Mouse (Mus musculus) MEL (cell line): ENCODE results near the gene Ttyh2. TPM values are rescaled to one million over a fixed set of nuclear protein-coding genes. Genes with fewer than 3 reads are reported as not detected.
"Not testable (repeated sequence)": the region's sequence is repeated elsewhere in the genome, so short reads cannot be mapped to it uniquely, and the experiment has no call there.

Experiments
- DNase-seq: peaks from one replicate; pipeline ENCODE4 v3.0.0; 2011; ENCODE audit warnings: low read depth, low spot score
- H3K27ac ChIP-seq: 2 replicates; pipeline ENCODE4 v1.5.1; 2012; ENCODE audit warnings: low read depth, mild to moderate bottlenecking, control low read depth, low read length, moderate library complexity; ENCODE audit not compliant: control insufficient read depth
- H3K27me3 ChIP-seq, 2 experiments: fragments of 150-350 bp in 1 of 2; sonication (generic) in 1 of 2; 2 replicates each; pipeline ENCODE4 v1.6.1; 2012; ENCODE audit warnings: low read length in 2 of 2, mild to moderate bottlenecking in 2 of 2, improper control_type of control experiment in 1 of 2, moderate library complexity in 1 of 2; ENCODE audit not compliant: insufficient read depth in 2 of 2, control insufficient read depth in 1 of 2
- H3K36me3 ChIP-seq, 2 experiments: 2 replicates each; pipeline ENCODE4 v1.6.1; 2012 to 2014; ENCODE audit warnings: low read length in 2 of 2, improper control_type of control experiment in 1 of 2, inconsistent platforms in 1 of 2, mild to moderate bottlenecking in 1 of 2; ENCODE audit not compliant: insufficient read depth in 2 of 2, control insufficient read depth in 1 of 2
- H3K4me1 ChIP-seq, 2 experiments: fragments of 150-350 bp in 1 of 2; sonication (generic) in 1 of 2; 2 replicates each; pipeline ENCODE4 v1.6.1; 2012; ENCODE audit warnings: low read length in 2 of 2, improper control_type of control experiment in 1 of 2, mild to moderate bottlenecking in 1 of 2; ENCODE audit not compliant: insufficient read depth in 2 of 2, control insufficient read depth in 1 of 2
- H3K4me3 ChIP-seq, 2 experiments: fragments of 150-350 bp in 1 of 2; sonication (generic) in 1 of 2; 2 replicates each; pipeline ENCODE4 v1.5.1; 2012; ENCODE audit warnings: low read depth in 2 of 2, low read length in 2 of 2, mild to moderate bottlenecking in 2 of 2, moderate library complexity in 2 of 2, control low read depth in 1 of 2, improper control_type of control experiment in 1 of 2; ENCODE audit not compliant: control insufficient read depth in 1 of 2, insufficient read depth in 1 of 2
- H3K79me2 ChIP-seq: 2 replicates; pipeline ENCODE4 v1.6.1; 2012; ENCODE audit warnings: mild to moderate bottlenecking, low read length, moderate library complexity; ENCODE audit not compliant: control insufficient read depth, poor library complexity, insufficient read depth
- H3K9ac ChIP-seq: 2 replicates; pipeline ENCODE4 v1.6.1; 2012; ENCODE audit warnings: low read depth, mild to moderate bottlenecking, control low read depth, low read length, moderate library complexity; ENCODE audit not compliant: control insufficient read depth, poor library complexity, severe bottlenecking
- H3K9me3 ChIP-seq: fragments of 150-350 bp; sonication (generic); replicated peaks from 2 replicates; pipeline ENCODE4 v1.6.1; 2012; ENCODE audit warnings: mild to moderate bottlenecking, low read length, improper control_type of control experiment, moderate library complexity; ENCODE audit not compliant: insufficient read depth
- BHLHE40 ChIP-seq: IDR thresholded peaks from 2 replicates; pipeline ENCODE4 v1.6.1; 2012; ENCODE audit warnings: low read depth, mild to moderate bottlenecking, inconsistent platforms, low read length, improper control_type of control experiment, borderline replicate concordance
- CHD1 ChIP-seq: IDR thresholded peaks from 2 replicates; pipeline ENCODE4 v1.6.1; 2012; ENCODE audit warnings: low read depth, mild to moderate bottlenecking, inconsistent platforms, low read length, improper control_type of control experiment
- CHD2 ChIP-seq: IDR thresholded peaks from 2 replicates; pipeline ENCODE4 v1.6.1; 2011; ENCODE audit warnings: low read length, improper control_type of control experiment
- CTCF ChIP-seq, 3 experiments: IDR thresholded peaks in 2 of 3; conservative IDR thresholded peaks in 1 of 3; 2 replicates each; pipeline ENCODE4 v1.5.1; 2011 to 2012; ENCODE audit warnings: low read length in 3 of 3, low read depth in 2 of 3, mild to moderate bottlenecking in 2 of 3, improper control_type of control experiment in 1 of 3, inconsistent platforms in 1 of 3, mixed read lengths in 1 of 3, moderate library complexity in 1 of 3; ENCODE audit not compliant: control insufficient read depth in 1 of 3, insufficient read depth in 1 of 3, poor library complexity in 1 of 3, severe bottlenecking in 1 of 3
- EP300 ChIP-seq, 2 experiments: IDR thresholded peaks; 2 replicates each; pipeline ENCODE4 v1.6.1; 2011; ENCODE audit warnings: improper control_type of control experiment in 2 of 2, low read length in 2 of 2, low read depth in 1 of 2, mild to moderate bottlenecking in 1 of 2
- ETS1 ChIP-seq: IDR thresholded peaks from 2 replicates; pipeline ENCODE4 v1.6.1; 2012; ENCODE audit warnings: low read depth, mild to moderate bottlenecking, inconsistent platforms, low read length, improper control_type of control experiment, moderate library complexity
- GABPA ChIP-seq: IDR thresholded peaks from 2 replicates; pipeline ENCODE4 v1.6.1; 2012; ENCODE audit warnings: low read depth, mild to moderate bottlenecking, inconsistent platforms, low read length, improper control_type of control experiment, moderate library complexity
- MAFK ChIP-seq: IDR thresholded peaks from 2 replicates; pipeline ENCODE4 v1.6.1; 2011; ENCODE audit warnings: low read depth, mild to moderate bottlenecking, low read length, improper control_type of control experiment, borderline replicate concordance
- MAX ChIP-seq: IDR thresholded peaks from 2 replicates; pipeline ENCODE4 v1.6.1; 2011; ENCODE audit warnings: low read length, improper control_type of control experiment
- MAZ ChIP-seq: IDR thresholded peaks from 2 replicates; pipeline ENCODE4 v1.6.1; 2012; ENCODE audit warnings: low read depth, mild to moderate bottlenecking, inconsistent platforms, low read length, improper control_type of control experiment
- MEF2A ChIP-seq: IDR thresholded peaks from 2 replicates; pipeline ENCODE4 v1.6.1; 2014; ENCODE audit warnings: low read depth, mild to moderate bottlenecking, inconsistent platforms, low read length, improper control_type of control experiment; ENCODE audit not compliant: poor library complexity, insufficient replicate concordance, severe bottlenecking; ENCODE audit errors: extremely low read depth
- MXI1 ChIP-seq: IDR thresholded peaks from 2 replicates; pipeline ENCODE4 v1.6.1; 2011; ENCODE audit warnings: mild to moderate bottlenecking, low read depth, low read length, improper control_type of control experiment
- MYC ChIP-seq: IDR thresholded peaks from 2 replicates; pipeline ENCODE4 v1.6.1; 2011; ENCODE audit warnings: low read depth, mild to moderate bottlenecking, low read length, improper control_type of control experiment, moderate library complexity
- POLR2AphosphoS2 ChIP-seq: IDR thresholded peaks from 2 replicates; pipeline ENCODE4 v1.6.1; 2011; ENCODE audit warnings: low read length, improper control_type of control experiment
- RAD21 ChIP-seq: IDR thresholded peaks from 2 replicates; pipeline ENCODE4 v1.6.1; 2011; ENCODE audit warnings: mild to moderate bottlenecking, low read depth, low read length, improper control_type of control experiment
- RCOR1 ChIP-seq: IDR thresholded peaks from 2 replicates; pipeline ENCODE4 v1.6.1; 2012; ENCODE audit warnings: low read depth, mild to moderate bottlenecking, inconsistent platforms, low read length, improper control_type of control experiment
- SIN3A ChIP-seq: IDR thresholded peaks from 2 replicates; pipeline ENCODE4 v1.6.1; 2012; ENCODE audit warnings: low read length, improper control_type of control experiment, inconsistent platforms
- SMC3 ChIP-seq: IDR thresholded peaks from 2 replicates; pipeline ENCODE4 v1.6.1; 2011; ENCODE audit warnings: low read depth, low read length, improper control_type of control experiment
- TAL1 ChIP-seq: IDR thresholded peaks from 2 replicates; pipeline ENCODE4 v1.6.1; 2012; ENCODE audit warnings: mild to moderate bottlenecking, inconsistent platforms, low read length, moderate library complexity, mixed read lengths
- TBP ChIP-seq: IDR thresholded peaks from 2 replicates; pipeline ENCODE4 v1.8.0; 2011; ENCODE audit warnings: low read depth, low read length, improper control_type of control experiment
- TCF12 ChIP-seq: IDR thresholded peaks from 2 replicates; pipeline ENCODE4 v1.6.1; 2014; ENCODE audit warnings: low read depth, mild to moderate bottlenecking, inconsistent platforms, low read length, improper control_type of control experiment, moderate library complexity
- USF2 ChIP-seq, 2 experiments: IDR thresholded peaks; 2 replicates each; pipeline ENCODE4 v1.6.1; 2011 to 2012; ENCODE audit warnings: improper control_type of control experiment in 2 of 2, low read length in 2 of 2, borderline replicate concordance in 1 of 2, inconsistent platforms in 1 of 2, low read depth in 1 of 2, mild to moderate bottlenecking in 1 of 2; ENCODE audit not compliant: insufficient read depth in 1 of 2
- ZC3H11A ChIP-seq: IDR thresholded peaks from 2 replicates; pipeline ENCODE4 v1.6.1; 2012; ENCODE audit warnings: low read depth, mild to moderate bottlenecking, inconsistent platforms, low read length, improper control_type of control experiment
- ZKSCAN1 ChIP-seq: IDR thresholded peaks from 2 replicates; pipeline ENCODE4 v1.6.1; 2012; ENCODE audit warnings: low read depth, mild to moderate bottlenecking, inconsistent platforms, low read length, improper control_type of control experiment, moderate library complexity
- ZMIZ1 ChIP-seq: IDR thresholded peaks from 2 replicates; pipeline ENCODE4 v1.6.1; 2012; ENCODE audit warnings: low read depth, mild to moderate bottlenecking, inconsistent platforms, low read length, improper control_type of control experiment, moderate library complexity
- ZNF384 ChIP-seq: IDR thresholded peaks from 2 replicates; pipeline ENCODE4 v1.6.1; 2012; ENCODE audit warnings: low read depth, mild to moderate bottlenecking, inconsistent platforms, low read length, improper control_type of control experiment
- polyA plus RNA-seq, 2 experiments: library from polyadenylated mRNA; stranded (reverse) in 1 of 2; unstranded in 1 of 2; fragments of >175 nt in 1 of 2; fragments of >200 nt in 1 of 2; gene quantifications; 2 replicates each; pipeline versions ENCODE4 v1.2.1 to v1.2.4; 2012; ENCODE audit warnings: low replicate concordance in 2 of 2, low read depth in 1 of 2; ENCODE audit not compliant: insufficient read length in 2 of 2, insufficient read depth in 1 of 2, missing spikeins in 1 of 2
- total RNA-seq: library from RNA; depleted of rRNA; stranded (reverse); fragments of 300-350 nt; gene quantifications from 2 replicates; pipeline ENCODE4 v1.2.3, GENCODE M21; 2012

Ttyh2 gene
- total and polyA plus RNA-seq, 3 experiments: 7.2 to 9.7 TPM; not detected in 1

DNA sequence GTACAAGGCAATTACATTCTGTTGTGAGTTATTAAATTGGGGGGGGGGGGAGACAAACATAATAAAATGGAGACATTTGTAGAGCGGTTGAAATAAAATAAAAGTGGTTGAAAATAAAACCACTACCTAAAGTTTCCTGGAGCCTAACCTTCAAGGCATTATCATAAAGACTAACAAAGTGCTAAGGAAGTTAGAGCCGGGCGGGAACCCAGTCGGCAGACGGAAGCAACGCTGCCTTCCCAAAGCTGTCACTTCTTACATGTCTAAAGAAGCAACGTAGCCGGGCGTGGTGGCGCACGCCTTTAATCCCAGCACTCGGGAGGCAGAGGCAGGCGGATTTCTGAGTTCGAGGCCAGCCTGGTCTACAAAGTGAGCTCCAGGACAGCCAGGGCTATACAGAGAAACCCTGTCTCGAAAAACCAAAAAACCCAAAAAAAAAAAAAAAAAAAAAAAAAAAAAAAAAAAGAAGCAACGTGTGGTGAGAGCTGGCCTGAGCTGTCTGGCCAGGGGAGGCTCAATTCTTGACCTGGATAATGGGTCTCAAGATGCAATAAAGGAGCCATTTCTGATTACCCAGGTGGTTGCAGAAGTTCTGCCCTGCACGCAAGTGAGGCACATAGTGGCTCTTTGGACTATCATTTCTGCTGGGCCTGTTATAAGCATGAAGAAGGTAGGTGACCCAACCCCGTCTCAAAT is 7.8 kb upstream of the Ttyh2 start (continued):
- TF ChIP-seq ETS1 (0 out of 2 replicates have a peak, but pooled peaks have one; percentile 27), MAX (no peak; the same call in 1 of the 2 replicates), RCOR1 (no peak)

DNA sequence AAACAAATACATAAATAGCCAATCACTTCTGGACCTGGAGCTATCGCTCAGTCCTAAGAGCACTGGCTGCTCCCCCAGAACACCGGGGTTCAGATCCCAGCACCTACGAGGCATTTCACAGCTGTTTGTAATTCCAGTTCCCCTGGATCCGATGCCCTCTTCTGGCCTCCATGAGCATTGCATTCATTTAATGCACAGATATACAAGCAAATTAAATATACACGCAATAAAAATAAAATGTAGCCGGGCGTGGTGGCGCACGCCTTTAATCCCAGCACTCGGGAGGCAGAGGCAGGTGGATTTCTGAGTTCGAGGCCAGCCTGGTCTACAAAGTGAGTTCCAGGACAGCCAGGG is 7.3 kb upstream of the Ttyh2 start:
- H3K4me3 ChIP-seq: peak overlapping the region; percentile 42 to 57
- DNase-seq: peak; percentile 91
- H3K4me1 ChIP-seq: peaks cover 8 to 16% of the 10 kb centered on the region in 2 experiments; a peak in 3 of 4 replicates
- not testable (repeated sequence) for H3K27me3 ChIP-seq, H3K9me3 ChIP-seq
- H3K36me3 ChIP-seq: peaks cover 12 to 14% of the 10 kb centered on the region in 2 experiments
- TF ChIP-seq SMC3 (0 out of 2 replicates have a peak, but pooled peaks have one; percentile 28), ETS1 (peak; percentile 55), ZC3H11A (0 out of 2 replicates have a peak, but pooled peaks have one; percentile 4), CTCF (IDR thresholded peaks at IDR 0.05 in 2 of 3, conservative IDR thresholded peaks at IDR 0.05 in 1 of 3; ENCODE audit: control insufficient read depth in 1 of 3, insufficient read depth in 1 of 3, low read depth in 2 of 3, low read length in 3 of 3, poor library complexity in 1 of 3, severe bottlenecking in 1 of 3) (peak; percentile 37 to 53 (median 42))
- peaks cover 26% of the 10 kb centered on the region for H3K79me2 ChIP-seq
- H3K27ac ChIP-seq: peak overlapping the region; percentile 87
- peak overlapping the region; percentile 59 for H3K9ac ChIP-seq

DNA sequence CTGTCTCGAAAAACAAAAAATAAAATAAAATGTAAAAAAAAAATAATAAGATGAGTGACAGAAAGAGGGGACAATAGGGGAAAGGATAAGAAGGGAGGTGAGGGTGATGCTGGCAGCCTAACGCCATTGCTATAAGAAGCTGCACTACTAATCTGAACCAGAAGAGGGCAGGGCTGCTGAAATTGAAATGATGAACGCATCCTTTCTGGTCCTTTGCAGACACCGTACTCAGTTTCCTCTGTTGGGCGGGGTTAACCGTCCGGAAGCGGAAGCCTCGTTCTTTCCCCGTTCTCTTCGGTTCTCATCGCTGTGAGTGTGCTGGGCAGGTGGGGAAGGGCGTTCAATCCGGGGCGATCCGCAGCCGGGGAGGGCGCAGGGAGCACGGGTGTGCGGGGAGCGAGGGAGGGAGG is 6.9 kb upstream of the Ttyh2 start, which contains the start of gene Rpl38:
Gene Rpl38 (plus strand): TSS at position 224 of the 410 bp plus-strand sequence.
- H3K9me3 ChIP-seq: no peaks in the 10 kb centered on the region
- peaks cover 12 to 14% of the 10 kb centered on the region in 2 experiments for H3K36me3 ChIP-seq
- peak; percentile 98 for DNase-seq
- peak within 1 kb of the TSS; percentile 69 to 79 for H3K4me3 ChIP-seq
- H3K9ac ChIP-seq: peak within 1 kb of the TSS; percentile 85
- H3K4me1 ChIP-seq: peaks cover 8 to 16% of the 10 kb centered on the region in 2 experiments; a peak in 3 of 4 replicates
- peak within 1 kb of the TSS; percentile 87 for H3K27ac ChIP-seq
- no peaks in the 10 kb centered on the region for H3K27me3 ChIP-seq
- H3K79me2 ChIP-seq: peaks cover 26% of the 10 kb centered on the region
- TF ChIP-seq CHD1 (no peak), ZMIZ1 (peak; percentile 93), MAX (peak; percentile 62; the same call in 1 of the 2 replicates), EP300 (IDR thresholded peaks at IDR 0.05; ENCODE audit: low read depth in 1 of 2, low read length in 2 of 2) (peak in 1 of 2 experiments; percentile 44; a peak in 2 of 4 replicates), MEF2A (0 out of 2 replicates have a peak, but pooled peaks have one; percentile 42), GABPA (no peak), SIN3A (peak; percentile 97), TCF12 (peak; percentile 86), SMC3 (peak; percentile 38; the same call in 1 of the 2 replicates), BHLHE40 (no peak), USF2 (IDR thresholded peaks at IDR 0.05; ENCODE audit: borderline replicate concordance in 1 of 2, insufficient read depth in 1 of 2, low read depth in 1 of 2, low read length in 2 of 2) (no peak), RAD21 (no peak), CHD2 (no peak), ZKSCAN1 (no peak), MXI1 (peak; percentile 55), TBP (peak; percentile 97), POLR2AphosphoS2 (peak; percentile 73; the same call in 1 of the 2 replicates), MAFK (no peak), MAZ (peak; percentile 96), ETS1 (peak; percentile 70; the same call in 1 of the 2 replicates), ZNF384 (no peak), CTCF (IDR thresholded peaks at IDR 0.05 in 2 of 3, conservative IDR thresholded peaks at IDR 0.05 in 1 of 3; ENCODE audit: control insufficient read depth in 1 of 3, insufficient read depth in 1 of 3, low read depth in 2 of 3, low read length in 3 of 3, poor library complexity in 1 of 3, severe bottlenecking in 1 of 3) (peak; percentile 63 to 92 (median 66)), RCOR1 (no peak; the same call in 1 of the 2 replicates), TAL1 (no peak), MYC (peak; percentile 91)
